Mouse (Mus musculus) kidney, postnatal 25 days (tissue): Measurements from ENCODE around the gene Wdfy4.

ENCODE experiments used
- DNase-seq, 2 experiments: peaks; one replicate each; pipeline ENCODE4 v3.0.0; 2021; ENCODE audit warnings: mixed read lengths in 2 of 2

Gene Wdfy4

GRCm38 (mm10) chr14:33185068-33185800 lies at the start of gene Wdfy4:
Wdfy4 (minus strand) TSS chr14:33185508.
- DNase-seq: no peak

- DNase-seq: no peak
Observed at GRCm38 (mm10) chr14:33232048-33232447, 46.7 kb upstream of the Wdfy4 start.

- DNase-seq: no peak
Observed at GRCm38 (mm10) chr14:33231311-33231710, 46.0 kb upstream of the Wdfy4 start.

- no peak for DNase-seq
Observed at GRCm38 (mm10) chr14:33230672-33231071, 45.4 kb upstream of the Wdfy4 start.

GRCm38 (mm10) chr14:33225235-33225634 lies 39.9 kb upstream of the Wdfy4 start:
- DNase-seq: no peak

- no peak for DNase-seq
Observed at GRCm38 (mm10) chr14:33216343-33217208, 31.3 kb upstream of the Wdfy4 start.

- DNase-seq: no peak
Observed at GRCm38 (mm10) chr14:33215163-33215562, 29.9 kb upstream of the Wdfy4 start.

GRCm38 (mm10) chr14:33214767-33215128 lies 29.4 kb upstream of the Wdfy4 start:
- DNase-seq: no peak

GRCm38 (mm10) chr14:33213823-33214766 lies 28.8 kb upstream of the Wdfy4 start, which contains the start of gene Arhgap22:
Arhgap22 (plus strand) TSS chr14:33214026.
- DNase-seq: peak; percentile 88 to 89

GRCm38 (mm10) chr14:33212958-33213309 lies 27.6 kb upstream of the Wdfy4 start:
- no peak for DNase-seq

GRCm38 (mm10) chr14:33212271-33212957 lies 27.1 kb upstream of the Wdfy4 start:
- DNase-seq: peak; percentile 42 to 63

GRCm38 (mm10) chr14:33210806-33211205 lies 25.5 kb upstream of the Wdfy4 start:
- no peak for DNase-seq

GRCm38 (mm10) chr14:33208331-33208730 lies 23.0 kb upstream of the Wdfy4 start:
- DNase-seq: no peak

GRCm38 (mm10) chr14:33207011-33207410 lies 21.7 kb upstream of the Wdfy4 start:
- DNase-seq: peak; percentile 13 to 43

- peak in 1 of 2 experiments; percentile 13 for DNase-seq
Observed at GRCm38 (mm10) chr14:33205280-33205965, 20.1 kb upstream of the Wdfy4 start.

GRCm38 (mm10) chr14:33203777-33204176 lies 18.5 kb upstream of the Wdfy4 start:
- DNase-seq: no peak

GRCm38 (mm10) chr14:33202885-33203284 lies 17.6 kb upstream of the Wdfy4 start:
- DNase-seq: no peak

GRCm38 (mm10) chr14:33202161-33202560 lies 16.9 kb upstream of the Wdfy4 start:
- DNase-seq: no peak

- DNase-seq: no peak
Observed at GRCm38 (mm10) chr14:33194241-33194640, 8.9 kb upstream of the Wdfy4 start.

- DNase-seq: no peak
Observed at GRCm38 (mm10) chr14:33193762-33194161, 8.5 kb upstream of the Wdfy4 start.

- DNase-seq: no peak
Observed at GRCm38 (mm10) chr14:33190646-33191045, 5.3 kb upstream of the Wdfy4 start.
